Mouse (Mus musculus): ENCODE measurements around the gene Col25a1. TPM values are rescaled to one million over a fixed set of nuclear protein-coding genes. Genes with fewer than 3 reads are reported as not detected.

Gene Col25a1
- polyA plus RNA-seq, 1 experiment from 2014 or later, result 18.3 TPM

GRCm38 (mm10) chr3:130237852-130238251, 106.6 kb downstream of the Col25a1 start:
- no peak overlapping the region for H3K4me3 ChIP-seq (ENCODE audit: low read depth, low read length)
- no peak for ATAC-seq (ENCODE audit: insufficient number of reproducible peaks, low FRiP score, low TSS enrichment, low read depth)

GRCm38 (mm10) chr3:130241924-130242323, 110.6 kb downstream of the Col25a1 start:
- H3K4me3 ChIP-seq (ENCODE audit: low read depth, low read length), result no peak overlapping the region
- no peak overlapping the region for H3K27ac ChIP-seq (replicated peaks; ENCODE audit: low read depth, low read length)
- H3K27me3 ChIP-seq (ENCODE audit: control insufficient read depth, insufficient read depth, low read length), result no peaks in the 10 kb centered on the region
- no peaks in the 10 kb centered on the region for H3K9me3 ChIP-seq (ENCODE audit: control insufficient read depth, low read length)
- H3K4me1 ChIP-seq (ENCODE audit: control insufficient read depth, insufficient read depth, low read length), result 0 out of 2 replicates have a peak, but pooled peaks cover 4% of the 10 kb centered on the region
- DNase-seq (ENCODE audit: low spot score) (no peak), ATAC-seq (ENCODE audit: insufficient number of reproducible peaks, low FRiP score, low TSS enrichment, low read depth) (no peak)
- no peak overlapping the region for H3K9ac ChIP-seq (ENCODE audit: low read length)
- no peak overlapping the region for H3K4me2 ChIP-seq (ENCODE audit: low read depth, severe bottlenecking)
- WGBS, result 91% methylated on average over 4 of the region's 4 CpGs
- H3K36me3 ChIP-seq (ENCODE audit: control insufficient read depth, insufficient read depth, low read length), result no peaks in the 10 kb centered on the region

More at GRCm38 (mm10) chr3:130237852-130238251, 106.6 kb downstream of the Col25a1 start:
- no peak overlapping the region for H3K4me2 ChIP-seq (ENCODE audit: low read depth, severe bottlenecking)
- 37% methylated on average over 1 of the region's 1 CpGs for WGBS
- DNase-seq (ENCODE audit: low spot score), result no peak
- H3K27ac ChIP-seq (replicated peaks; ENCODE audit: low read depth, low read length), result no peak overlapping the region
- no peaks in the 10 kb centered on the region for H3K36me3 ChIP-seq (ENCODE audit: control insufficient read depth, insufficient read depth, low read length)
- peaks cover 9% of the 10 kb centered on the region for H3K4me1 ChIP-seq (ENCODE audit: control insufficient read depth, insufficient read depth, low read length)
- no peaks in the 10 kb centered on the region for H3K27me3 ChIP-seq (ENCODE audit: control insufficient read depth, insufficient read depth, low read length)
- H3K9me3 ChIP-seq (ENCODE audit: control insufficient read depth, low read length), result no peaks in the 10 kb centered on the region
- no peak overlapping the region for H3K9ac ChIP-seq (ENCODE audit: low read length)

GRCm38 (mm10) chr3:130242647-130243296, 111.5 kb downstream of the Col25a1 start:
- H3K36me3 ChIP-seq (ENCODE audit: control insufficient read depth, insufficient read depth, low read length), result no peaks in the 10 kb centered on the region
- no peaks in the 10 kb centered on the region for H3K27me3 ChIP-seq (ENCODE audit: control insufficient read depth, insufficient read depth, low read length)
- H3K4me3 ChIP-seq (ENCODE audit: low read depth, low read length), result no peak overlapping the region
- no peak overlapping the region for H3K27ac ChIP-seq (replicated peaks; ENCODE audit: low read depth, low read length)
- no peak overlapping the region for H3K9ac ChIP-seq (ENCODE audit: low read length)
- DNase-seq (ENCODE audit: low spot score) (no peak), ATAC-seq (ENCODE audit: insufficient number of reproducible peaks, low FRiP score, low TSS enrichment, low read depth) (no peak)
- WGBS, result 71% methylated on average over 8 of the region's 8 CpGs
- no peaks in the 10 kb centered on the region for H3K9me3 ChIP-seq (ENCODE audit: control insufficient read depth, low read length)
- 0 out of 2 replicates have a peak, but pooled peaks cover 4% of the 10 kb centered on the region for H3K4me1 ChIP-seq (ENCODE audit: control insufficient read depth, insufficient read depth, low read length)
- no peak overlapping the region for H3K4me2 ChIP-seq (ENCODE audit: low read depth, severe bottlenecking)

GRCm38 (mm10) chr3:130252355-130252754, 121.1 kb downstream of the Col25a1 start:
- Histone ChIP-seq H3K9me3 (ENCODE audit: control insufficient read depth, low read length) (no peaks in the 10 kb centered on the region), H3K27me3 (ENCODE audit: control insufficient read depth, insufficient read depth, low read length) (no peaks in the 10 kb centered on the region), H3K27ac (replicated peaks; ENCODE audit: low read depth, low read length) (no peak overlapping the region), H3K4me3 (ENCODE audit: low read depth, low read length) (no peak overlapping the region), H3K9ac (ENCODE audit: low read length) (no peak overlapping the region), H3K4me2 (ENCODE audit: low read depth, severe bottlenecking) (no peak overlapping the region), H3K36me3 (ENCODE audit: control insufficient read depth, insufficient read depth, low read length) (no peaks in the 10 kb centered on the region), H3K4me1 (ENCODE audit: control insufficient read depth, insufficient read depth, low read length) (no peaks in the 10 kb centered on the region)
- 83% methylated on average over 7 of the region's 7 CpGs for WGBS
- ATAC-seq (ENCODE audit: insufficient number of reproducible peaks, low FRiP score, low TSS enrichment, low read depth) (no peak), DNase-seq (ENCODE audit: low spot score) (no peak)

GRCm38 (mm10) chr3:130256059-130256458, 124.8 kb downstream of the Col25a1 start:
- H3K27me3 ChIP-seq (ENCODE audit: control insufficient read depth, insufficient read depth, low read length), result no peaks in the 10 kb centered on the region
- H3K4me2 ChIP-seq (ENCODE audit: low read depth, severe bottlenecking), result no peak overlapping the region
- ATAC-seq (ENCODE audit: insufficient number of reproducible peaks, low FRiP score, low TSS enrichment, low read depth), result no peak
- no peak overlapping the region for H3K27ac ChIP-seq (replicated peaks; ENCODE audit: low read depth, low read length)
- no peak overlapping the region for H3K4me3 ChIP-seq (ENCODE audit: low read depth, low read length)
- H3K9ac ChIP-seq (ENCODE audit: low read length), result no peak overlapping the region
- H3K4me1 ChIP-seq (ENCODE audit: control insufficient read depth, insufficient read depth, low read length), result no peaks in the 10 kb centered on the region
- 89% methylated on average over 3 of the region's 3 CpGs for WGBS
- no peak for DNase-seq (ENCODE audit: low spot score)
- no peaks in the 10 kb centered on the region for H3K9me3 ChIP-seq (ENCODE audit: control insufficient read depth, low read length)
- H3K36me3 ChIP-seq (ENCODE audit: control insufficient read depth, insufficient read depth, low read length), result no peaks in the 10 kb centered on the region

GRCm38 (mm10) chr3:130256610-130257009, 125.3 kb downstream of the Col25a1 start:
- Histone ChIP-seq H3K9me3 (ENCODE audit: control insufficient read depth, low read length) (no peaks in the 10 kb centered on the region), H3K4me3 (ENCODE audit: low read depth, low read length) (no peak overlapping the region), H3K27me3 (ENCODE audit: control insufficient read depth, insufficient read depth, low read length) (no peaks in the 10 kb centered on the region), H3K4me1 (ENCODE audit: control insufficient read depth, insufficient read depth, low read length) (no peaks in the 10 kb centered on the region), H3K36me3 (ENCODE audit: control insufficient read depth, insufficient read depth, low read length) (no peaks in the 10 kb centered on the region), H3K27ac (replicated peaks; ENCODE audit: low read depth, low read length) (no peak overlapping the region), H3K9ac (ENCODE audit: low read length) (no peak overlapping the region), H3K4me2 (ENCODE audit: low read depth, severe bottlenecking) (no peak overlapping the region)
- ATAC-seq (ENCODE audit: insufficient number of reproducible peaks, low FRiP score, low TSS enrichment, low read depth), result no peak
- DNase-seq (ENCODE audit: low spot score), result no peak
- 78% methylated on average over 7 of the region's 7 CpGs for WGBS

GRCm38 (mm10) chr3:130259670-130260069, 128.4 kb downstream of the Col25a1 start:
- WGBS, result 82% methylated on average over 2 of the region's 2 CpGs
- H3K4me2 ChIP-seq (ENCODE audit: low read depth, severe bottlenecking), result no peak overlapping the region
- no peaks in the 10 kb centered on the region for H3K4me1 ChIP-seq (ENCODE audit: control insufficient read depth, insufficient read depth, low read length)
- no peaks in the 10 kb centered on the region for H3K27me3 ChIP-seq (ENCODE audit: control insufficient read depth, insufficient read depth, low read length)
- no peak overlapping the region for H3K4me3 ChIP-seq (ENCODE audit: low read depth, low read length)
- no peak overlapping the region for H3K27ac ChIP-seq (replicated peaks; ENCODE audit: low read depth, low read length)
- DNase-seq (ENCODE audit: low spot score) (no peak), ATAC-seq (ENCODE audit: insufficient number of reproducible peaks, low FRiP score, low TSS enrichment, low read depth) (no peak)
- no peaks in the 10 kb centered on the region for H3K36me3 ChIP-seq (ENCODE audit: control insufficient read depth, insufficient read depth, low read length)
- no peak overlapping the region for H3K9ac ChIP-seq (ENCODE audit: low read length)
- H3K9me3 ChIP-seq (ENCODE audit: control insufficient read depth, low read length), result no peaks in the 10 kb centered on the region

- Histone ChIP-seq H3K4me2 (ENCODE audit: low read depth, severe bottlenecking) (no peak overlapping the region), H3K9ac (ENCODE audit: low read length) (no peak overlapping the region), H3K4me3 (ENCODE audit: low read depth, low read length) (no peak overlapping the region), H3K36me3 (ENCODE audit: control insufficient read depth, insufficient read depth, low read length) (no peaks in the 10 kb centered on the region), H3K27ac (replicated peaks; ENCODE audit: low read depth, low read length) (no peak overlapping the region), H3K4me1 (ENCODE audit: control insufficient read depth, insufficient read depth, low read length) (no peaks in the 10 kb centered on the region), H3K27me3 (ENCODE audit: control insufficient read depth, insufficient read depth, low read length) (no peaks in the 10 kb centered on the region), H3K9me3 (ENCODE audit: control insufficient read depth, low read length) (no peaks in the 10 kb centered on the region)
- DNase-seq (ENCODE audit: low spot score), result no peak
- ATAC-seq (ENCODE audit: insufficient number of reproducible peaks, low FRiP score, low TSS enrichment, low read depth), result no peak
- 51% methylated on average over 2 of the region's 2 CpGs for WGBS
Observed at GRCm38 (mm10) chr3:130260316-130260715, 129.0 kb downstream of the Col25a1 start.

- no peak for DNase-seq (ENCODE audit: low spot score)
- H3K4me2 ChIP-seq (ENCODE audit: low read depth, severe bottlenecking), result no peak overlapping the region
- H3K4me3 ChIP-seq (ENCODE audit: low read depth, low read length), result no peak overlapping the region
- ATAC-seq (ENCODE audit: insufficient number of reproducible peaks, low FRiP score, low TSS enrichment, low read depth), result no peak
- WGBS, result 89% methylated on average over 9 of the region's 9 CpGs
- H3K9me3 ChIP-seq (ENCODE audit: control insufficient read depth, low read length), result no peaks in the 10 kb centered on the region
- no peak overlapping the region for H3K9ac ChIP-seq (ENCODE audit: low read length)
- no peaks in the 10 kb centered on the region for H3K4me1 ChIP-seq (ENCODE audit: control insufficient read depth, insufficient read depth, low read length)
- H3K36me3 ChIP-seq (ENCODE audit: control insufficient read depth, insufficient read depth, low read length), result no peaks in the 10 kb centered on the region
- no peaks in the 10 kb centered on the region for H3K27me3 ChIP-seq (ENCODE audit: control insufficient read depth, insufficient read depth, low read length)
- H3K27ac ChIP-seq (replicated peaks; ENCODE audit: low read depth, low read length), result no peak overlapping the region
Observed at GRCm38 (mm10) chr3:130265104-130265503, 133.8 kb downstream of the Col25a1 start.
